Mouse (Mus musculus) liver, embryonic 14.5 days (tissue): ENCODE measurements around the gene Obox1. TPM values are rescaled to one million over a fixed set of nuclear protein-coding genes. Genes with fewer than 3 reads are reported as not detected.
"Not testable (repeated sequence)": the region's sequence is repeated elsewhere in the genome, so short reads cannot be mapped to it uniquely, and the experiment has no call there.

ENCODE experiments used
- ATAC-seq: fragments of 200-750 bp; cut with Nextera tagmentation; 2 replicates; pipeline ENCODE4 v1.8.0; 2017; ENCODE audit warnings: moderate number of reproducible peaks, mild to moderate bottlenecking, moderate library complexity; ENCODE audit not compliant: insufficient read depth
- DNase-seq, 3 experiments: peaks; one replicate each; pipeline ENCODE4 v3.0.0-alpha.2; 2012 to 2013; ENCODE audit warnings: low read depth in 3 of 3, low spot score in 3 of 3
- H3K27ac ChIP-seq: fragments of 300-500 bp; sonication (generic); 2 replicates; pipeline ENCODE4 v1.5.1; 2014; ENCODE audit warnings: moderate library complexity, mild to moderate bottlenecking, control low read depth, inconsistent platforms
- H3K27me3 ChIP-seq: fragments of 300-500 bp; sonication (generic); 2 replicates; pipeline ENCODE4 v1.6.1; 2014; ENCODE audit warnings: mild to moderate bottlenecking, low read length, moderate library complexity; ENCODE audit not compliant: control insufficient read depth, insufficient read depth
- H3K36me3 ChIP-seq: fragments of 300-500 bp; sonication (generic); replicated peaks from 2 replicates; pipeline ENCODE4 v1.6.1; 2014; ENCODE audit warnings: low read depth; ENCODE audit not compliant: control insufficient read depth, insufficient read depth
- H3K4me1 ChIP-seq, 2 experiments: fragments of 200-500 bp in 1 of 2; fragments of 300-500 bp in 1 of 2; sonication (generic) in 1 of 2; replicated peaks; 2 replicates each; pipeline ENCODE4 v1.6.1; 2012 to 2014; ENCODE audit warnings: antibody characterized with exemption in 1 of 2, inconsistent platforms in 1 of 2, low read length in 1 of 2; ENCODE audit not compliant: control insufficient read depth in 2 of 2, insufficient read depth in 2 of 2
- H3K4me2 ChIP-seq: fragments of 300-500 bp; sonication (generic); 2 replicates; pipeline ENCODE4 v1.6.1; 2014; ENCODE audit warnings: low read depth, mild to moderate bottlenecking, control low read depth, moderate library complexity
- H3K4me3 ChIP-seq, 2 experiments: fragments of 200-500 bp in 1 of 2; fragments of 300-500 bp in 1 of 2; sonication (generic) in 1 of 2; 2 replicates each; pipeline ENCODE4 v1.5.1; 2012 to 2014; ENCODE audit warnings: low read depth in 2 of 2, low read length in 2 of 2, mild to moderate bottlenecking in 2 of 2, control low read depth in 1 of 2, inconsistent platforms in 1 of 2, moderate library complexity in 1 of 2; ENCODE audit not compliant: insufficient read depth in 1 of 2
- H3K9ac ChIP-seq: fragments of 300-500 bp; sonication (generic); replicated peaks from 2 replicates; pipeline ENCODE4 v1.6.1; 2014; ENCODE audit warnings: mild to moderate bottlenecking, control low read depth, moderate library complexity
- H3K9me3 ChIP-seq: fragments of 300-500 bp; sonication (generic); 2 replicates; pipeline ENCODE4 v1.6.1; 2016; ENCODE audit warnings: low read length, mixed read lengths; ENCODE audit not compliant: control insufficient read depth
- WGBS: fragments of 180-500 bp; shearing (Covaris S2); extraction: QIAGEN DNeasy Blood & Tissue Kit; methylation state at CpG from one replicate; pipeline ENCODE4 v1.1.7; 2014; ENCODE audit not compliant: insufficient replicate concordance; 5-methylcytosine and 5-hydroxymethylcytosine counted together
- polyA plus RNA-seq, 2 experiments: library from polyadenylated mRNA; depleted of rRNA in 1 of 2; stranded (reverse) in 1 of 2; unstranded in 1 of 2; fragments of >200 nt; fragmentation: Nextera tagmentation in 1 of 2; extraction: Ambion mirVana in 1 of 2; gene quantifications; 2 replicates each; pipeline versions ENCODE4 v1.2.1 to v1.2.3; 2012 to 2014

Gene Obox1
- polyA plus RNA-seq (2012; rRNA removed), result not detected in 2 replicates
- not detected in 2 replicates for polyA plus RNA-seq (2014; fragmentation: Nextera tagmentation; extraction: Ambion mirVana)

- H3K9ac ChIP-seq, H3K9me3 ChIP-seq, H3K27me3 ChIP-seq, DNase-seq, H3K36me3 ChIP-seq, ATAC-seq, H3K4me1 ChIP-seq, H3K4me2 ChIP-seq, H3K4me3 ChIP-seq, H3K27ac ChIP-seq: not testable (repeated sequence)
- WGBS, result no CpG with 5 or more reads among the region's 2 CpGs
Observed at GRCm38 (mm10) chr7:15388421-15388998, at the start of gene Obox1, which contains the start of gene Obox2. Gene Obox1, plus strand, starts transcription at chr7:15388948. Gene Obox2, plus strand, starts transcription at chr7:15388721.

GRCm38 (mm10) chr7:15399147-15399874 is 10.6 kb downstream of the Obox1 start:
- H3K27me3 ChIP-seq, H3K36me3 ChIP-seq, H3K4me2 ChIP-seq, H3K4me3 ChIP-seq, H3K9ac ChIP-seq, H3K9me3 ChIP-seq, H3K27ac ChIP-seq, H3K4me1 ChIP-seq, ATAC-seq, DNase-seq: not testable (repeated sequence)
- WGBS, result 42% methylated on average over 3 of the region's 3 CpGs

- H3K9ac ChIP-seq, DNase-seq, H3K36me3 ChIP-seq, H3K27me3 ChIP-seq, H3K4me3 ChIP-seq, H3K4me2 ChIP-seq, H3K9me3 ChIP-seq, ATAC-seq, H3K27ac ChIP-seq, H3K4me1 ChIP-seq: not testable (repeated sequence)
- WGBS, result 72% methylated on average over 10 of the region's 10 CpGs
Observed at GRCm38 (mm10) chr7:15406816-15407215, 18.1 kb downstream of the Obox1 start.

- not testable (repeated sequence) for H3K4me2 ChIP-seq, DNase-seq, H3K4me3 ChIP-seq, H3K9me3 ChIP-seq, H3K27ac ChIP-seq, H3K27me3 ChIP-seq, ATAC-seq, H3K4me1 ChIP-seq, H3K36me3 ChIP-seq, H3K9ac ChIP-seq
- 63% methylated on average over 8 of the region's 9 CpGs for WGBS
Observed at GRCm38 (mm10) chr7:15418046-15418445, 29.3 kb downstream of the Obox1 start.

DNA sequence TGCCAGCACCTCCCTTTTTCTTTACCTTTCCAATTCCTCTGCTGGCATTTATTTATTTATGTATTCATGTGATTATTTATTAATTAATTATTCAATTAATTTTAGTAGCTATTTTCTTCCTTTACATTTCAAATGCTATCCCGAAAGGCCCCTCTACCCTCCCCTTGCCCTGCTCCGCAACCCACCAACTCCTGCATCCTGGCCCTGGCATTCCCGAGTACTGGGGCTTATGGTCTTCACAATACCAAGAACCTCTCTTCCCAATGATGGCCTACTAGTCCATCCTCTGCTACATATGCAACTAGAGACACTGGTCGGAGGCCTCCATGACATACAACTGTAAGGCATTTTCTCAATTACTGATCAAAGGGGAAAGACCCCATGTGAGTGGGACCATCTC is 36.8 kb downstream of the Obox1 start:
- H3K9ac ChIP-seq, DNase-seq, H3K4me2 ChIP-seq, H3K27ac ChIP-seq, ATAC-seq, H3K9me3 ChIP-seq, H3K36me3 ChIP-seq, H3K4me1 ChIP-seq, H3K27me3 ChIP-seq, H3K4me3 ChIP-seq: not testable (repeated sequence)
- WGBS, result 58% methylated on average over 3 of the region's 4 CpGs

DNA sequence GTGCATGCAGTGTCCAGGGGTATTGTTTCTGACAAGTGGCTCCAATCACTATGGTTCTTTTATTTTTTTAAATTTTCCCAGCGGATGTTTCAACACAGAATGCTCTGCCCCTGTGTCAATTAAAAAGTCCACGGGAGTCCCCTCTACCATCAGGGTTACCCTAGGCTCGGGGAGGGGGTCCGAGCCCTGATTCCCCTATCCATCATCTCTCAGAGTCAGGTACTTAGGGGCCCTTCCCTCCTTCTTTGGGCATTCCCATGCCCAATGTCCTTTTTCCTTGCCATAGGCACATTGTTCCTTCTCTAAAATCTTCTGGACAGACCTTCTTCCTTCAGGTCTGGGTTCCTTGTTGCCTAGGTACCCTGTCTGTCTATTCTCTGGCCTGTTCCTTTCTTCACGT is 120.7 kb downstream of the Obox1 start:
- H3K27me3 ChIP-seq, DNase-seq, H3K36me3 ChIP-seq, H3K9ac ChIP-seq, H3K9me3 ChIP-seq, H3K4me3 ChIP-seq, H3K4me2 ChIP-seq, ATAC-seq, H3K4me1 ChIP-seq, H3K27ac ChIP-seq: not testable (repeated sequence)
- WGBS, result 63% methylated on average over 4 of the region's 5 CpGs

Other genes starting within 250 kb of the Obox1 start
- gene Obox2, start 227 bp upstream of the Obox1 start, polyA plus RNA-seq (2012; rRNA removed), result not detected in 2 replicates
- gene Obox2, start 227 bp upstream of the Obox1 start, polyA plus RNA-seq (2014; fragmentation: Nextera tagmentation; extraction: Ambion mirVana), result not detected in 2 replicates